Mouse (Mus musculus): Measurements from ENCODE around the gene Fxn. TPM values are rescaled to one million over a fixed set of nuclear protein-coding genes. Genes with fewer than 3 reads are reported as not detected.

Gene Fxn
- polyA plus RNA-seq, 1 experiment from 2014 or later = 64.6 TPM

GRCm38 (mm10) chr19:24225305-24225696, 55.1 kb downstream of the Fxn start:
- ATAC-seq (replicated peaks; ENCODE audit: insufficient number of reproducible peaks, insufficient read depth, low FRiP score, low read depth) = no peak; the same call in 1 of the 2 replicates
- Histone ChIP-seq H3K4me3 (peak overlapping the region; percentile 67), H3K9ac (peak overlapping the region; percentile 63), H3K9me3 (replicated peaks) (no peaks in the 10 kb centered on the region), H3K27ac (peak overlapping the region; percentile 84), H3K4me1 (replicated peaks) (peaks cover 17% of the 10 kb centered on the region), H3K36me3 (no peaks in the 10 kb centered on the region), H3K4me2 (peak overlapping the region; percentile 84), H3K27me3 (no peaks in the 10 kb centered on the region)
- under 1% methylated on average over 17 of the region's 17 CpGs for WGBS

- WGBS = under 1% methylated on average over 59 of the region's 59 CpGs
- peak within 1 kb of the TSS; percentile 67 for H3K4me3 ChIP-seq
- no peaks in the 10 kb centered on the region for H3K27me3 ChIP-seq
- peaks cover 17% of the 10 kb centered on the region for H3K4me1 ChIP-seq (replicated peaks)
- no peaks in the 10 kb centered on the region for H3K9me3 ChIP-seq (replicated peaks)
- H3K36me3 ChIP-seq = no peaks in the 10 kb centered on the region
- peak within 1 kb of the TSS; percentile 84 for H3K4me2 ChIP-seq
- peak within 1 kb of the TSS; percentile 84 for H3K27ac ChIP-seq
- H3K9ac ChIP-seq = peak within 1 kb of the TSS; percentile 63
- ATAC-seq (replicated peaks; ENCODE audit: insufficient number of reproducible peaks, insufficient read depth, low FRiP score, low read depth) = peak; percentile 65
These were observed 55.7 kb downstream of the Fxn start, which contains the start of gene Tjp2 for GRCm38 (mm10) chr19:24224500-24225304. TSS of gene Tjp2 (minus strand) at chr19:24225030.

GRCm38 (mm10) chr19:24223851-24224251, 56.6 kb downstream of the Fxn start:
- peak overlapping the region; percentile 63 for H3K9ac ChIP-seq
- H3K27ac ChIP-seq = peak overlapping the region; percentile 84
- ATAC-seq (replicated peaks; ENCODE audit: insufficient number of reproducible peaks, insufficient read depth, low FRiP score, low read depth) = no peak
- H3K4me1 ChIP-seq (replicated peaks) = peaks cover 22% of the 10 kb centered on the region
- H3K27me3 ChIP-seq = no peaks in the 10 kb centered on the region
- H3K4me2 ChIP-seq = peak overlapping the region; percentile 84
- 17% methylated on average over 11 of the region's 11 CpGs for WGBS
- H3K9me3 ChIP-seq (replicated peaks) = no peaks in the 10 kb centered on the region
- no peaks in the 10 kb centered on the region for H3K36me3 ChIP-seq
- peak overlapping the region; percentile 67 for H3K4me3 ChIP-seq

GRCm38 (mm10) chr19:24221455-24221854, 59.0 kb downstream of the Fxn start:
- no peak overlapping the region for H3K4me3 ChIP-seq
- 85% methylated on average over 4 of the region's 4 CpGs for WGBS
- no peak overlapping the region for H3K4me2 ChIP-seq
- H3K4me1 ChIP-seq (replicated peaks) = peaks cover 22% of the 10 kb centered on the region
- H3K27me3 ChIP-seq = no peaks in the 10 kb centered on the region
- no peaks in the 10 kb centered on the region for H3K36me3 ChIP-seq
- ATAC-seq (replicated peaks; ENCODE audit: insufficient number of reproducible peaks, insufficient read depth, low FRiP score, low read depth) = no peak
- H3K9me3 ChIP-seq (replicated peaks) = no peaks in the 10 kb centered on the region
- no peak overlapping the region for H3K9ac ChIP-seq
- H3K27ac ChIP-seq = 0 out of 2 replicates have a peak overlapping the region, but pooled peaks have one; percentile 27

DNA sequence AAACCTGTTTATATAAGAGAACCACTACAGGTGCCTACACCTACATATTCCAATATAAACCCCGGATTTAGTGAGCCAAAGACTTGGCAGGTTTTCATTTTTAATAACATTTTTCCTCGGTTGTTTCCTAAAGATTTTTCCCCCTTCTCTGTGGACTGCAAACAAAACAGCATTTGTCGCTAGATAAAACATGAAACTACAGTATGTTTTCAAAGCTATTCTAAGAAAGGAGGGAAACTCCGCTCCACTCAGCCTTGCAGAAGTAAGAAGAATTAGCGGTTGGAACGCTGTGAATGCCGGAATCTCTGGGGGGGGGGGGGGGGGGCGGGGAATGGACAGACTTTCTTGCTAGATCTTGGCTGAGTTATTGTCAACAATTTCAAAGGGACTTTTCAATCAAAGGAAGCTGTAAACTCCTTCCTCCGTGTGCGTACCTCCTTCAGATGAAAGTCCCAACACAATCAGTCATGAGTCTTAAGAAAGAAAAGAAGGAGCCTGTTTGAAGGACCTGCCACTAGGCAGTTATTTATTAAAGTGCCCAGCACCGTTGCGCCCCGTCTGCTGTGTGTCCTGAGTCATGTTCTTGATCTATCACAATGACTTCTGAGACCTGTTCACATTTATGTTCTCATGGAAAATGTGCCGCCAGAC, 59.5 kb downstream of the Fxn start:
- Histone ChIP-seq H3K36me3 (no peaks in the 10 kb centered on the region), H3K9ac (no peak overlapping the region), H3K27ac (0 out of 2 replicates have a peak overlapping the region, but pooled peaks have one; percentile 27), H3K27me3 (no peaks in the 10 kb centered on the region), H3K4me2 (no peak overlapping the region), H3K9me3 (replicated peaks) (no peaks in the 10 kb centered on the region), H3K4me1 (replicated peaks) (peaks cover 24% of the 10 kb centered on the region), H3K4me3 (no peak overlapping the region)
- ATAC-seq (replicated peaks; ENCODE audit: insufficient number of reproducible peaks, insufficient read depth, low FRiP score, low read depth) = no peak
- 37% methylated on average over 14 of the region's 14 CpGs for WGBS

GRCm38 (mm10) chr19:24219011-24219410, 61.4 kb downstream of the Fxn start:
- WGBS = 68% methylated on average over 9 of the region's 9 CpGs
- H3K9ac ChIP-seq = no peak overlapping the region

DNA sequence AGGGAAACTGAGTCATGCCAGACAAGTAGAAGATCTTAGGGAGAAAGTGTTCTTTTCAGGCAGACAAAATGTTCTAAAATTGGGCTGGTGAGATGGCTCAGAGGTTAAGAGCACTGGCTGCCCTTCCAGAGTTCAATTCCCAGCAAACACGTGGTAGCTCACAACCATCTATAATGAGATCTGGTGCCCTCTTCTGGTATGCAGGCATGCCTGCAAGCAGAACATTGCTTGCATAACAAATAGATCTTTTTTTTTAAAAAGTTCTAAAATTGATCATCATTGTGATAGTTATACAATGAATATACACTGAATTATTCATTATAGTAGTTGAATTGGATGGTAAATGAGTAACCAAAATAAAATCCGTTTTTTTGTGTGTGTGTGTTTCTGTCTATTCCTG, 62.1 kb downstream of the Fxn start:
- peaks cover 18% of the 10 kb centered on the region for H3K4me1 ChIP-seq (replicated peaks)
- H3K4me3 ChIP-seq = no peak overlapping the region
- H3K27me3 ChIP-seq = no peaks in the 10 kb centered on the region
- H3K36me3 ChIP-seq = no peaks in the 10 kb centered on the region
- no peak overlapping the region for H3K27ac ChIP-seq
- ATAC-seq (replicated peaks; ENCODE audit: insufficient number of reproducible peaks, insufficient read depth, low FRiP score, low read depth) = no peak
- H3K9me3 ChIP-seq (replicated peaks) = no peaks in the 10 kb centered on the region
- WGBS = 38% methylated on average over 2 of the region's 2 CpGs
- no peak overlapping the region for H3K4me2 ChIP-seq
- H3K9ac ChIP-seq = no peak overlapping the region

More at GRCm38 (mm10) chr19:24219011-24219410, 61.4 kb downstream of the Fxn start:
- Histone ChIP-seq H3K4me2 (no peak overlapping the region), H3K36me3 (no peaks in the 10 kb centered on the region), H3K4me3 (no peak overlapping the region), H3K9me3 (replicated peaks) (no peaks in the 10 kb centered on the region), H3K27me3 (no peaks in the 10 kb centered on the region), H3K27ac (no peak overlapping the region), H3K4me1 (replicated peaks) (peaks cover 18% of the 10 kb centered on the region)
- no peak for ATAC-seq (replicated peaks; ENCODE audit: insufficient number of reproducible peaks, insufficient read depth, low FRiP score, low read depth)

GRCm38 (mm10) chr19:24217851-24218250, 62.6 kb downstream of the Fxn start:
- H3K9me3 ChIP-seq (replicated peaks) = no peaks in the 10 kb centered on the region
- no peak overlapping the region for H3K27ac ChIP-seq
- H3K27me3 ChIP-seq = no peaks in the 10 kb centered on the region
- no peak overlapping the region for H3K4me3 ChIP-seq
- peaks cover 22% of the 10 kb centered on the region for H3K4me1 ChIP-seq (replicated peaks)
- no peaks in the 10 kb centered on the region for H3K36me3 ChIP-seq
- H3K9ac ChIP-seq = no peak overlapping the region
- no peak for ATAC-seq (replicated peaks; ENCODE audit: insufficient number of reproducible peaks, insufficient read depth, low FRiP score, low read depth)
- H3K4me2 ChIP-seq = no peak overlapping the region

DNA sequence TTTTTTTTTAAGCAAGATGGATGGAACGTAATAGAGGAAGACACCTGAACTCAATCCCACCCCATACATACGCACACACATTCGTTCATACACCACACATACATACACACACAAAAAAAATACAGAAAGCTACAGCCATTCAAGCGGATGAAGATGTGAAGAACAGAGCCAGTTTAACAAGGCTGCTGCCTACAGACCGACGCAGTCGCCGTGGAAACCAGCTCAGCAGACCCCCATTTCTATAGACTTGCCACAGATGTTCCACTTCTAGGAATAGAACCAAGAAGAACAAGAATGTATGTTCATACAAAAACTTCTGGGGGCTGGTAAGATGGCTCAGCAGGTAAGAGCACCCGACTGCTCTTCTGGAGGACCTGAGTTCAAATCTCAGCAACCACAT, 63.6 kb downstream of the Fxn start:
- H3K4me3 ChIP-seq = no peak overlapping the region
- no peaks in the 10 kb centered on the region for H3K27me3 ChIP-seq
- no peak overlapping the region for H3K4me2 ChIP-seq
- no peaks in the 10 kb centered on the region for H3K9me3 ChIP-seq (replicated peaks)
- no peaks in the 10 kb centered on the region for H3K36me3 ChIP-seq
- H3K9ac ChIP-seq = no peak overlapping the region
- 92% methylated on average over 9 of the region's 9 CpGs for WGBS
- no peak overlapping the region for H3K27ac ChIP-seq
- H3K4me1 ChIP-seq (replicated peaks) = peaks cover 33% of the 10 kb centered on the region
- ATAC-seq (replicated peaks; ENCODE audit: insufficient number of reproducible peaks, insufficient read depth, low FRiP score, low read depth) = no peak

DNA sequence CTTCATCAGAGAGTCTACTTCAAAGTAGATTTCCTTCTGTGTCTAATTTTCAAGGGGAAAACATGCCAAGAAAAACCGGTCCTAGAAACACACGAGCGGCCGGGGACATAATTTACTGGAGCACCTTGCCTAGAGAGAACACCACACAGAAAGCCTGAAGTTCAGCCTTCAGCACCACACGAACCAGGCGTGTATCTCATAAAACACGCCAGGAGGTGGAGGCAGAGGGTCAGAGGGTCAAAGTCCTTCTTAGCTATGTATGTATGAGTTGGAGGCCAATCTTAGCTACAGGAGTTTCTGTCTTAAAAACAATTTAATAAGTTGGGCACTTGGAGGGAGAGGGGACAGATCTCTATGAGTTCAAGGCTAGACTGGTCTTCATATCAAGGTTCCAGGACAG, 65.5 kb downstream of the Fxn start:
- Histone ChIP-seq H3K36me3 (no peaks in the 10 kb centered on the region), H3K4me1 (replicated peaks) (peaks cover 44% of the 10 kb centered on the region), H3K27ac (no peak overlapping the region), H3K27me3 (no peaks in the 10 kb centered on the region), H3K4me2 (no peak overlapping the region), H3K9ac (no peak overlapping the region), H3K4me3 (no peak overlapping the region), H3K9me3 (replicated peaks) (no peaks in the 10 kb centered on the region)
- WGBS = 78% methylated on average over 7 of the region's 7 CpGs
- ATAC-seq (replicated peaks; ENCODE audit: insufficient number of reproducible peaks, insufficient read depth, low FRiP score, low read depth) = no peak

- no peaks in the 10 kb centered on the region for H3K27me3 ChIP-seq
- H3K4me2 ChIP-seq = 0 out of 2 replicates have a peak overlapping the region, but pooled peaks have one; percentile 16
- whole genome bisulfite sequencing = 29% methylated on average over 7 of the region's 7 CpGs
- no peak overlapping the region for H3K4me3 ChIP-seq
- no peak overlapping the region for H3K9ac ChIP-seq
- peaks cover 40% of the 10 kb centered on the region for H3K4me1 ChIP-seq (replicated peaks)
- H3K9me3 ChIP-seq (replicated peaks) = no peaks in the 10 kb centered on the region
- H3K36me3 ChIP-seq = no peaks in the 10 kb centered on the region
- H3K27ac ChIP-seq = peak overlapping the region; percentile 77
- ATAC-seq (replicated peaks; ENCODE audit: insufficient number of reproducible peaks, insufficient read depth, low FRiP score, low read depth) = 0 out of 2 replicates have a peak, but pooled peaks have one; percentile 18
These were observed 67.1 kb downstream of the Fxn start for GRCm38 (mm10) chr19:24213299-24213698.

All from heart, embryonic 15.5 days (tissue).